Mouse (Mus musculus) testis, adult 2 months (tissue): ENCODE results near the gene Cdhr2. TPM values are rescaled to one million over a fixed set of nuclear protein-coding genes. Genes with fewer than 3 reads are reported as not detected.
A peak's percentile ranks its signal among the peaks of the same experiment; 100 is the strongest.

Source experiments
- H3K27ac ChIP-seq: fragments of 200-500 bp; 2 replicates; pipeline ENCODE4 v1.5.1; 2012; ENCODE audit warnings: low read depth, low read length; ENCODE audit not compliant: control insufficient read depth, insufficient read depth
- H3K27me3 ChIP-seq: fragments of 200-500 bp; 2 replicates; pipeline ENCODE4 v1.6.1; 2012; ENCODE audit warnings: mild to moderate bottlenecking, low read length, moderate library complexity; ENCODE audit not compliant: control insufficient read depth, insufficient read depth
- H3K36me3 ChIP-seq: fragments of 200-500 bp; 2 replicates; pipeline ENCODE4 v1.6.1; 2012; ENCODE audit warnings: mild to moderate bottlenecking, low read length; ENCODE audit not compliant: control insufficient read depth, insufficient read depth
- H3K4me1 ChIP-seq: fragments of 200-500 bp; 2 replicates; pipeline ENCODE4 v1.6.1; 2012; ENCODE audit warnings: low read length; ENCODE audit not compliant: control insufficient read depth, insufficient read depth
- H3K4me3 ChIP-seq: fragments of 200-500 bp; 2 replicates; pipeline ENCODE4 v1.5.1; 2012; ENCODE audit warnings: low read depth, mild to moderate bottlenecking, low read length, moderate library complexity, mixed read lengths; ENCODE audit not compliant: control insufficient read depth
- CTCF ChIP-seq: fragments of 200-500 bp; IDR thresholded peaks from 2 replicates; pipeline ENCODE4 v1.5.1; 2012; ENCODE audit warnings: low read depth, mild to moderate bottlenecking, inconsistent platforms, low read length, moderate library complexity; ENCODE audit not compliant: control insufficient read depth, insufficient read depth, insufficient replicate concordance
- POLR2A ChIP-seq: fragments of 200-500 bp; IDR thresholded peaks from 2 replicates; pipeline ENCODE4 v1.6.1; 2012; ENCODE audit warnings: low read depth, mild to moderate bottlenecking, inconsistent platforms, low read length, moderate library complexity; ENCODE audit not compliant: control insufficient read depth
- polyA plus RNA-seq: library from polyadenylated mRNA; depleted of rRNA; stranded (reverse); fragments of >200 nt; gene quantifications from 2 replicates; pipeline ENCODE4 v1.2.3, GENCODE M21; 2012

The Cdhr2 gene
- polyA plus RNA-seq, 1 experiment = 1.1 TPM

DNA sequence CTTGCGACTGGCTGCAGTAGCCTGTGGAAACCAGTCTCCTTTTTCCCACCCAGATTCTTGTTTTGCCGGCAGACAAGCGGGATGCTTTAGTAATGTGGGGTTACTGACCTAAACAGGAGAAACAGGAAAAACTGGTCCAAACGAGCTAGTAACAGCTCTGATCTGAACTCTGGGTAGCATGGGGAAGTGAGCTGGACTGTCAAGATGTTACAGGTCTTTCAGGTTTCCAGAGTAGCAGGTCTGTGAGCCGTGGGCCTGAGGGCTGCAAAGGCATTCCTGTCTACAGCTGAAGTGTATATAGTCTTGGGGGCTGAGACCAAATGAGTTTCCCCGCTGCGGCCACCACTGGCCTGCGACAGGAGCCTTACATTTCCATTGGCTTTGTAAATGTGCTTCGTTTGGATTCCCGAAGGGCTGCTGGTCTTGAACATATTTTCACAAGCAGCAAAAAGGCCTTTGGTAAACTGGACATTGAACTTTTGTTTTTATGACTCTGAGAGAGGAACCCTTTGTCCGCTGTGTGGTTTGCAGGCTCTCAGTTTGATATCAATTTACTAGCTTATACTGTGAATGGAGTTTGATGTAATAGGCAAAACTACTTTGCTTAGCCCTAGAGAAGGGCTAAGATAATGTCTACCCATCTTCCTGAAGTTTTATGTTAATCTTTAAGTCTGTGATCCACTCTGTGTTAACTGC, 25.2 kb upstream of the Cdhr2 start:
- no peak for TF ChIP-seq POLR2A
- TF ChIP-seq CTCF = no peak
- H3K27me3 ChIP-seq = no peaks in the 10 kb centered on the region
- H3K27ac ChIP-seq = no peak overlapping the region
- no peaks in the 10 kb centered on the region for H3K36me3 ChIP-seq
- H3K4me3 ChIP-seq = no peak overlapping the region
- no peaks in the 10 kb centered on the region for H3K4me1 ChIP-seq

DNA sequence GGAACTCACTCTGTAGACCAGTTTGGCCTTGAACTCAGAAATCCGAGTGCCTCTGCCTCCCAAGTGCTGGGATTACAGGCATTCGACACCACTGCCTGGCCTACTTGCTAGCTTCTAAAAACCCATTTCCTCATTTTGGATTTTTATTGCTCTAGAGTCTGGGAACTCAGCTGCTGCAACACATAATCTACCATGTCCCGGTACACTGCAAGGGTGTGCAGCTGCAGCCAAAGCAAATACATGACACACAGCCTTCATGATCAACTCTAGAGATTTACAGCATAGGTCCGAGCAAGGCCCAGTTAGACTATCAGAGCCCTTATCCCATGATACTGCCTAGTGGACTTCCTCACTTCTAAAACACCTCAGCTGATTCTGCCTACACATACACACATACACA, 23.0 kb upstream of the Cdhr2 start:
- Histone ChIP-seq H3K4me3 (no peak overlapping the region), H3K27me3 (no peaks in the 10 kb centered on the region), H3K36me3 (peaks cover 2% of the 10 kb centered on the region), H3K27ac (no peak overlapping the region), H3K4me1 (no peaks in the 10 kb centered on the region)
- TF ChIP-seq POLR2A = no peak
- no peak for TF ChIP-seq CTCF

DNA sequence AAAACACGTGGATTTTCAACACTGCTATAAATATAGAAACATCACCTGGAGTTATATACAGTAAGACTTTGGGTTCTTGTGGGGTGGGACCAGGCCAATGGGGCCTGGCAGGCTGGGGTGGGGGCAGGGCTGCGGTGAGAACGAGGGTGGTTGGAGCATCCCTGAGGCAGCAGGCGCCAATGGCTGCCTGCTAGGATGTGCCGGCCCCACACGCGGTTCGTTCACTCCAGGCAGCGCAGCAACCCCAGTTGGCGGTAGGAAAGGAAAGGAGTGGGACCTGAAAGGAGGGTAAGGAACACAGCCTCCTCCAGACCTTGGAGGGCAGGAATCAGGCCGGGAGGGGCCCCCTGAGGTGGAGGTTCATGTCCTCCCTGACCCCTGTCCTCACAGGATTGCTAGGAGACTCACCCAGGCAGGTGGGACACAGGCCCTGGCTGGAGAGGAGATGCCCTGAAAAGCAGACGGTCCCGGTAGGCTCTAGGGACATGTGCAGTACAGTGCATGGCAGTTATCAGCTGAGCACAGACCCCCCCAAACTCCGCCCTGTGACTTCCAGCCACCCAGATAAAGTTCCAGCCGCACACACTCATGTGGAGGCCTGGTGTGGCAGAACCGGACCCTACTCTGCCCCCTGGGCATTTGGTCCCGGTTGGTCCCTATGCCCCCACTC, 20.9 kb upstream of the Cdhr2 start:
- no peak overlapping the region for H3K27ac ChIP-seq
- TF ChIP-seq POLR2A = no peak
- TF ChIP-seq CTCF = no peak
- H3K4me1 ChIP-seq = peaks cover 4% of the 10 kb centered on the region
- H3K27me3 ChIP-seq = no peaks in the 10 kb centered on the region
- peaks cover 2% of the 10 kb centered on the region for H3K36me3 ChIP-seq
- no peak overlapping the region for H3K4me3 ChIP-seq

DNA sequence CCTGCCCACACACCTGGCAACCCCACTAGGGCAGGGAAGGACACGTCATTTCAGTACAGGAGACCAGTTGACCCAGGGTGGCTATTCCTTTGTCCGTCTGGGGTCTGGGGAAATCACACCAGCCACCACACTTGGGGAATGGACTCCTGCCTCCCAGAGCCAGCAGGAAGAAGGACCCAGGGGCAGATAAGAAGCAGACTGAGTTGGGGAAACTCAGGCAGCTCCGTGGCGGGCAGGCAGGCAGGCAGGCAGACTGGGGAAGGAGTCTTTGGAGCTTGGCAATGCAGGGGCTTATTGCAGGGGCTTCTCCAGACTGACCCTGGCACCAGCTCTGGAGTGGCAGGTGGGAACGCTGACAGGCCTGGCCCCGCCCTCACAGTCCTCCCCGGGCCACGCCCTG, 20.0 kb upstream of the Cdhr2 start:
- peaks cover 8% of the 10 kb centered on the region for H3K4me1 ChIP-seq
- H3K27me3 ChIP-seq = no peaks in the 10 kb centered on the region
- TF ChIP-seq POLR2A (no peak), CTCF (no peak)
- no peak overlapping the region for H3K4me3 ChIP-seq
- peaks cover 2% of the 10 kb centered on the region for H3K36me3 ChIP-seq
- no peak overlapping the region for H3K27ac ChIP-seq

DNA sequence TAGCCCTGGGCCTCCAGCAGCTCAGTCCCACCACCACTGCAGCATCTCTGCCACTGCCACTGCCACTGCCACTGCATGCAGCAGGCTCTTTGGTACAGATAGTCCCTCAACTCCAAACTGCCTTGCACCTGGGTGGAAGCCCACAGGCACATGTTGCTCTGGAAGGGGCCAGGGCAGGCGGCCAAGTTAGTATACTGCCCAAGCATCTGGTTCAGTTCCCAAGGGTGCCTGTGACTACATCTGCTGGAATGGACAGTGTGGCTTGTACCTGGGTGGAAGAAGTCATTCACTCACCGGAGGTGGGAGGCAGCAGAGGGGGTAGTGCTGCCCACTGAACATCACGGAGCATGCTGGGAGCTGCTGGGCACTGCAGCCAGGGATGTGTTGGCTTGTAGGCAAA, 18.0 kb upstream of the Cdhr2 start:
- H3K36me3 ChIP-seq = peaks cover 2% of the 10 kb centered on the region
- H3K4me1 ChIP-seq = peaks cover 11% of the 10 kb centered on the region
- no peak overlapping the region for H3K4me3 ChIP-seq
- no peaks in the 10 kb centered on the region for H3K27me3 ChIP-seq
- TF ChIP-seq POLR2A = no peak
- no peak for TF ChIP-seq CTCF
- H3K27ac ChIP-seq = no peak overlapping the region

DNA sequence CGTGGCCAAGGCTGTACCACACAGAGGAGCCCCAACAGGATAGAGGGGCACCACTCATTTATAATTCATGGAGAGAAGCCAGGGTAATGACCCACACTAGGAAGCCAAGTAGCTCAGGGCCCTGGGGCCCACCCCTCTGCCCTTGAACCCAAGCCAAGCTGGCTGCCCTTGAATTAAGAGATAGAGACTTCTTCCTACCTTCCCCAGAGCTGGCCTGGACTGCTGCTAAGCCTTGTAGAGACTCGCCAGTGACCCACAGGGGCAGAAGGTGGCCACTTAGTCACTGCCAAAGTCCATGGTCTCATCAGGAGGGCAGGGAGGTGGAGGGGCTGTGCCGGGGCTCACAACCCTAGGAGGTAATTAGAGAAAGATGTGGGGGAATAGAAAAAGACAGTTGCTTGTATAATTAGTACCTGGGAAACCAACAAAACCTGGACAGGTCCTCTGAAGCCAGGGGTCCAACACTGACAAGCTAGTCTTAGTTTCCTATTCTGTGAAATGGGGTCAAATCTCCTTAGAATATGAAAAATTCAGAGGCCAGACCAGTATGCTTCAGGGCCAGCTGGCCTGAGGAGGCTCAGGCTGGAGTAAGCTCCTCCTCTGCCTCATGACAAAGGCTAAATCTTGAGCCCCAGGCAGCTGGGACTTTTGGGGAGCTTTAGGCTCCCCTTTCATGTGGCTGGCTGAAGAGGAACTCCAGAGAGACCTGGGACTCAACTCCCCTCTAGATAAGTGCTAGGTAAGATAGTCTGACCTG, 16.9 kb upstream of the Cdhr2 start:
- Histone ChIP-seq H3K4me1 (peaks cover 11% of the 10 kb centered on the region), H3K27me3 (no peaks in the 10 kb centered on the region), H3K4me3 (no peak overlapping the region), H3K36me3 (peaks cover 2% of the 10 kb centered on the region), H3K27ac (no peak overlapping the region)
- TF ChIP-seq POLR2A = no peak
- TF ChIP-seq CTCF = no peak

DNA sequence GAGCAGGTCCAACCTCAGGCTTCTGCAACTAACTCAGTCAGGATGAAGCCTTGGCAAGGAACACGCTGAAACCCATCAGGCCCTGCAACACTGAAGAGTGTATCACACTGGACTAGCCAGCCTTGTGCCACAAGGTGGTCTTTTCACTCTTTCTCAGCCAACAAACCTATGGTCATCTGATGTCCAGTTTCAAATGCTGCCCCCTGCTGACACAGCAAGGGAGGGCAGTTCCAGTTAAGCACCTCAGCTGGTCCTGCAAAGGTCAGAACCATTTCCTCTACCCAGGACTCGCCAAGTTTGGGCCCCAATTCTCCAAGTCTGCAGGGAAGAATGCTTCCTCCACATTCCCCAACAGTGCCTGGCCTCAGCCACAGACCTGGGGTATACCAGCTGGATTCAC, 16.1 kb upstream of the Cdhr2 start:
- no peak overlapping the region for H3K4me3 ChIP-seq
- H3K4me1 ChIP-seq = peaks cover 11% of the 10 kb centered on the region
- H3K27ac ChIP-seq = no peak overlapping the region
- H3K36me3 ChIP-seq = peaks cover 2% of the 10 kb centered on the region
- peak; percentile 52; the same call in 1 of the 2 replicates for TF ChIP-seq CTCF
- TF ChIP-seq POLR2A = no peak
- H3K27me3 ChIP-seq = no peaks in the 10 kb centered on the region
